Mouse (Mus musculus) midbrain, embryonic 11.5 days (tissue): Measurements from ENCODE around the gene Stk16. TPM values are rescaled to one million over a fixed set of nuclear protein-coding genes. Genes with fewer than 3 reads are reported as not detected.

ENCODE experiments used
- ATAC-seq: fragments of 200-750 bp; cut with Nextera tagmentation; 2 replicates; pipeline ENCODE4 v1.8.0; 2017; ENCODE audit warnings: moderate TSS enrichment, moderate library complexity; ENCODE audit not compliant: low FRiP score
- DNase-seq: peaks from one replicate; pipeline ENCODE4 v3.0.0; 2015; ENCODE audit warnings: low spot score; ENCODE audit errors: missing footprints
- H3K27ac ChIP-seq: fragments of 300-500 bp; sonication (generic); 2 replicates; pipeline ENCODE4 v1.5.1; 2014; ENCODE audit warnings: low read depth, low read length
- H3K27me3 ChIP-seq: fragments of 300-500 bp; sonication (generic); 2 replicates; pipeline ENCODE4 v1.6.1; 2014; ENCODE audit warnings: mild to moderate bottlenecking, low read length, moderate library complexity, mixed read lengths; ENCODE audit not compliant: control insufficient read depth, insufficient read depth
- H3K36me3 ChIP-seq: fragments of 300-500 bp; sonication (generic); 2 replicates; pipeline ENCODE4 v1.6.1; 2014; ENCODE audit warnings: mild to moderate bottlenecking, low read length, moderate library complexity, mixed read lengths; ENCODE audit not compliant: control insufficient read depth, insufficient read depth
- H3K4me1 ChIP-seq: fragments of 300-500 bp; sonication (generic); 2 replicates; pipeline ENCODE4 v1.6.1; 2014; ENCODE audit warnings: low read length; ENCODE audit not compliant: control insufficient read depth, insufficient read depth
- H3K4me2 ChIP-seq: fragments of 300-500 bp; sonication (generic); 2 replicates; pipeline ENCODE4 v1.6.1; 2014; ENCODE audit warnings: mild to moderate bottlenecking, moderate library complexity
- H3K4me3 ChIP-seq: fragments of 300-500 bp; sonication (generic); 2 replicates; pipeline ENCODE4 v1.5.1; 2014; ENCODE audit warnings: low read depth, low read length
- H3K9ac ChIP-seq: fragments of 300-500 bp; sonication (generic); 2 replicates; pipeline ENCODE4 v1.6.1; 2014; ENCODE audit warnings: low read length
- H3K9me3 ChIP-seq: fragments of 300-500 bp; sonication (generic); 2 replicates; pipeline ENCODE4 v1.6.1; 2016; ENCODE audit warnings: low read length; ENCODE audit not compliant: control insufficient read depth
- WGBS: fragments of 180-500 bp; shearing (Covaris S2); extraction: QIAGEN DNeasy Blood & Tissue Kit; methylation state at CpG from one replicate; pipeline ENCODE4 v1.1.7; 2014; 5-methylcytosine and 5-hydroxymethylcytosine counted together
- polyA plus RNA-seq: library from polyadenylated mRNA; unstranded; fragments of >200 nt; fragmentation: Nextera tagmentation; extraction: Ambion mirVana; gene quantifications from 2 replicates; pipeline ENCODE4 v1.2.1, GENCODE M21; 2014

The Stk16 gene
- polyA plus RNA-seq, 1 experiment from 2014 or later, result 116 TPM

- peaks cover 11% of the 10 kb centered on the region for H3K4me1 ChIP-seq
- ATAC-seq (peak; percentile 58; the same call in 1 of the 2 replicates), DNase-seq (peak; percentile 87)
- 3% methylated on average over 38 of the region's 38 CpGs for WGBS
- peak overlapping the region; percentile 49 for H3K4me3 ChIP-seq
- peaks cover 47% of the 10 kb centered on the region for H3K27me3 ChIP-seq
- H3K4me2 ChIP-seq, result peak overlapping the region; percentile 94
- peaks cover 4% of the 10 kb centered on the region; the same call in 1 of the 2 replicates for H3K36me3 ChIP-seq
- H3K9me3 ChIP-seq, result no peaks in the 10 kb centered on the region
- H3K9ac ChIP-seq, result peak overlapping the region; percentile 36; the same call in 1 of the 2 replicates
- no peak overlapping the region for H3K27ac ChIP-seq
Measured at GRCm38 (mm10) chr1:75218227-75219001, 7.8 kb downstream of the Stk16 start.

- Histone ChIP-seq H3K9me3 (no peaks in the 10 kb centered on the region), H3K27me3 (peaks cover 47% of the 10 kb centered on the region), H3K27ac (no peak overlapping the region), H3K9ac (peak overlapping the region; percentile 47), H3K4me2 (peak overlapping the region; percentile 94), H3K36me3 (0 out of 2 replicates have a peak, but pooled peaks cover 4% of the 10 kb centered on the region), H3K4me1 (peaks cover 11% of the 10 kb centered on the region), H3K4me3 (peak overlapping the region; percentile 49)
- peak; percentile 94 for DNase-seq
- ATAC-seq, result peak; percentile 81
- WGBS, result under 1% methylated on average over 24 of the region's 24 CpGs
Measured at GRCm38 (mm10) chr1:75219078-75219477, 8.4 kb downstream of the Stk16 start.

GRCm38 (mm10) chr1:75219531-75219930, 8.9 kb downstream of the Stk16 start, which contains the start of gene Tuba4a:
Gene Tuba4a, minus strand, starts transcription at chr1:75219865.
- Histone ChIP-seq H3K4me1 (peaks cover 11% of the 10 kb centered on the region), H3K4me2 (peak within 1 kb of the TSS; percentile 94), H3K27ac (no peak within 1 kb of the TSS), H3K9me3 (no peaks in the 10 kb centered on the region), H3K9ac (peak within 1 kb of the TSS; percentile 47), H3K36me3 (0 out of 2 replicates have a peak, but pooled peaks cover 2% of the 10 kb centered on the region), H3K4me3 (peak within 1 kb of the TSS; percentile 49), H3K27me3 (peaks cover 47% of the 10 kb centered on the region)
- DNase-seq (peak; percentile 94), ATAC-seq (peak; percentile 49; the same call in 1 of the 2 replicates)
- under 1% methylated on average over 34 of the region's 34 CpGs for WGBS

GRCm38 (mm10) chr1:75221538-75221937, 10.9 kb downstream of the Stk16 start:
- Histone ChIP-seq H3K4me3 (no peak overlapping the region), H3K27me3 (peaks cover 47% of the 10 kb centered on the region), H3K9ac (no peak overlapping the region)

GRCm38 (mm10) chr1:75222926-75223325, 12.3 kb downstream of the Stk16 start:
- Histone ChIP-seq H3K9me3 (no peaks in the 10 kb centered on the region), H3K27me3 (peaks cover 37% of the 10 kb centered on the region), H3K4me3 (no peak overlapping the region), H3K27ac (no peak overlapping the region), H3K9ac (no peak overlapping the region), H3K4me2 (no peak overlapping the region), H3K36me3 (no peaks in the 10 kb centered on the region), H3K4me1 (peaks cover 11% of the 10 kb centered on the region)
- DNase-seq (no peak), ATAC-seq (no peak)
- 82% methylated on average over 6 of the region's 6 CpGs for WGBS

More at GRCm38 (mm10) chr1:75221538-75221937, 10.9 kb downstream of the Stk16 start:
- WGBS, result 88% methylated on average over 3 of the region's 3 CpGs
- ATAC-seq, result no peak
- no peak overlapping the region for H3K27ac ChIP-seq
- no peak for DNase-seq
- no peaks in the 10 kb centered on the region for H3K9me3 ChIP-seq
- H3K4me2 ChIP-seq, result no peak overlapping the region
- peaks cover 11% of the 10 kb centered on the region for H3K4me1 ChIP-seq
- H3K36me3 ChIP-seq, result no peaks in the 10 kb centered on the region

GRCm38 (mm10) chr1:75223532-75223931, 12.9 kb downstream of the Stk16 start:
- Histone ChIP-seq H3K9me3 (no peaks in the 10 kb centered on the region), H3K27ac (no peak overlapping the region), H3K4me1 (peaks cover 7% of the 10 kb centered on the region), H3K27me3 (peaks cover 30% of the 10 kb centered on the region), H3K36me3 (no peaks in the 10 kb centered on the region), H3K9ac (no peak overlapping the region), H3K4me3 (no peak overlapping the region), H3K4me2 (no peak overlapping the region)
- DNase-seq, result no peak
- ATAC-seq, result no peak
- WGBS, result 73% methylated on average over 6 of the region's 6 CpGs

GRCm38 (mm10) chr1:75225473-75225872, 14.8 kb downstream of the Stk16 start:
- Histone ChIP-seq H3K4me1 (no peaks in the 10 kb centered on the region), H3K4me2 (no peak overlapping the region), H3K36me3 (no peaks in the 10 kb centered on the region), H3K4me3 (no peak overlapping the region), H3K27me3 (peaks cover 11% of the 10 kb centered on the region), H3K9me3 (no peaks in the 10 kb centered on the region), H3K27ac (no peak overlapping the region), H3K9ac (no peak overlapping the region)
- 62% methylated on average over 3 of the region's 3 CpGs for WGBS
- DNase-seq (no peak), ATAC-seq (no peak)

- 78% methylated on average over 2 of the region's 2 CpGs for WGBS
- Histone ChIP-seq H3K27ac (no peak overlapping the region), H3K27me3 (peaks cover 4% of the 10 kb centered on the region), H3K4me2 (no peak overlapping the region), H3K36me3 (no peaks in the 10 kb centered on the region), H3K9ac (no peak overlapping the region), H3K4me1 (no peaks in the 10 kb centered on the region), H3K9me3 (no peaks in the 10 kb centered on the region), H3K4me3 (no peak overlapping the region)
- no peak for DNase-seq
- ATAC-seq, result no peak
Measured at GRCm38 (mm10) chr1:75226138-75226537, 15.5 kb downstream of the Stk16 start.

- H3K27ac ChIP-seq, result no peak overlapping the region
- H3K36me3 ChIP-seq, result no peaks in the 10 kb centered on the region
- H3K4me3 ChIP-seq, result no peak overlapping the region
- no peaks in the 10 kb centered on the region for H3K4me1 ChIP-seq
- no peak overlapping the region for H3K4me2 ChIP-seq
- no peak for DNase-seq
- WGBS, result 93% methylated on average over 1 of the region's 1 CpGs
- ATAC-seq, result no peak
- H3K9me3 ChIP-seq, result no peaks in the 10 kb centered on the region
- no peaks in the 10 kb centered on the region for H3K27me3 ChIP-seq
- no peak overlapping the region for H3K9ac ChIP-seq
Measured at GRCm38 (mm10) chr1:75227653-75228052, 17.0 kb downstream of the Stk16 start.
